17 mouse cellular contexts compared by ENCODE assay signal in genomic region chr15:46125718-46126373, GRCm38 (mm10).
"Had no signal": no experiment of that assay in that cellular context is flagged by ENCODE, and none has a peak within 500 bp of the region (broad histone marks: within the 10 kb centered on the region; RNA-seq: fewer than 3 reads in every experiment).

No protein-coding gene starts in this region.

- H3K4me1 ChIP-seq: limb, embryonic 15.5 days; midbrain, embryonic 12.5 days; midbrain, embryonic 15.5 days; neural tube, embryonic 12.5 days; neural tube, embryonic 15.5 days; stomach, embryonic 15.5 days had no signal

- DNase-seq: kidney, adult 2 months; kidney, postnatal 14 days; liver, postnatal 0 days; lung, embryonic 14.5 days; right cerebral cortex, postnatal 25 days; spleen, adult 18-20 months; thymus, postnatal 36 days had no signal

- H3K9ac ChIP-seq: limb, embryonic 15.5 days; liver, embryonic 14.5 days; liver, postnatal 0 days; lung, embryonic 14.5 days; midbrain, embryonic 12.5 days; midbrain, embryonic 15.5 days; neural tube, embryonic 12.5 days; neural tube, embryonic 15.5 days; stomach, embryonic 15.5 days had no signal

- H3K9me3 ChIP-seq: limb, embryonic 15.5 days; midbrain, embryonic 12.5 days; midbrain, embryonic 15.5 days; neural tube, embryonic 12.5 days; neural tube, embryonic 15.5 days; stomach, embryonic 15.5 days had no signal

- H3K4me3 ChIP-seq: limb, embryonic 15.5 days; midbrain, embryonic 12.5 days; midbrain, embryonic 15.5 days; neural tube, embryonic 12.5 days; neural tube, embryonic 15.5 days; stomach, embryonic 15.5 days had no signal

- H3K27me3 ChIP-seq: limb, embryonic 15.5 days; midbrain, embryonic 12.5 days; midbrain, embryonic 15.5 days; neural tube, embryonic 12.5 days; neural tube, embryonic 15.5 days; stomach, embryonic 15.5 days had no signal

- H3K27ac ChIP-seq: limb, embryonic 15.5 days; liver, embryonic 14.5 days; midbrain, embryonic 12.5 days; midbrain, embryonic 15.5 days; neural tube, embryonic 12.5 days; neural tube, embryonic 15.5 days; stomach, embryonic 15.5 days had no signal

- H3K4me2 ChIP-seq: limb, embryonic 15.5 days; liver, embryonic 11.5 days; lung, embryonic 14.5 days; midbrain, embryonic 12.5 days; midbrain, embryonic 15.5 days; neural tube, embryonic 12.5 days; neural tube, embryonic 15.5 days; stomach, embryonic 15.5 days had no signal

- H3K36me3 ChIP-seq: limb, embryonic 15.5 days; midbrain, embryonic 12.5 days; midbrain, embryonic 15.5 days; neural tube, embryonic 12.5 days; neural tube, embryonic 15.5 days; stomach, embryonic 15.5 days had no signal

- ATAC-seq: intestine, postnatal 0 days; liver, postnatal 0 days; lung, postnatal 0 days; midbrain, embryonic 15.5 days had no signal
